Mouse (Mus musculus) thymus, adult 2 months (tissue): ENCODE measurements around the gene Smc4. TPM values are rescaled to one million over a fixed set of nuclear protein-coding genes. Genes with fewer than 3 reads are reported as not detected.
A peak's percentile ranks its signal among the peaks of the same experiment; 100 is the strongest.

Experiments
- DNase-seq: peaks from one replicate; pipeline ENCODE4 v3.0.0; 2021
- H3K27ac ChIP-seq: fragments of 200-500 bp; 2 replicates; pipeline ENCODE4 v1.5.1; 2012; ENCODE audit warnings: low read length, control low read depth; ENCODE audit not compliant: control insufficient read depth, insufficient read depth
- H3K27me3 ChIP-seq: fragments of 200-500 bp; 2 replicates; pipeline ENCODE4 v1.6.1; 2012; ENCODE audit warnings: mild to moderate bottlenecking, low read length, moderate library complexity, mixed read lengths; ENCODE audit not compliant: control insufficient read depth, insufficient read depth
- H3K36me3 ChIP-seq: fragments of 200-500 bp; 2 replicates; pipeline ENCODE4 v1.6.1; 2012; ENCODE audit warnings: mild to moderate bottlenecking, low read length, moderate library complexity; ENCODE audit not compliant: control insufficient read depth, insufficient read depth
- H3K4me1 ChIP-seq: fragments of 200-500 bp; replicated peaks from 2 replicates; pipeline ENCODE4 v1.6.1; 2012; ENCODE audit warnings: low read length; ENCODE audit not compliant: control insufficient read depth, insufficient read depth
- H3K4me3 ChIP-seq: fragments of 200-500 bp; 2 replicates; pipeline ENCODE4 v1.5.1; 2012; ENCODE audit warnings: mild to moderate bottlenecking, low read length, control low read depth, moderate library complexity; ENCODE audit not compliant: control insufficient read depth, insufficient read depth
- CTCF ChIP-seq: fragments of 200-500 bp; IDR thresholded peaks from 2 replicates; pipeline ENCODE4 v1.5.1; 2012; ENCODE audit warnings: mild to moderate bottlenecking, control low read depth, low read length, moderate library complexity, borderline replicate concordance; ENCODE audit not compliant: control insufficient read depth, poor library complexity, insufficient read depth; ENCODE audit errors: extremely low read depth
- POLR2A ChIP-seq: fragments of 200-500 bp; IDR thresholded peaks from 2 replicates; pipeline ENCODE4 v1.6.1; 2012; ENCODE audit warnings: mild to moderate bottlenecking, low read length, control low read depth, moderate library complexity; ENCODE audit not compliant: control insufficient read depth, poor library complexity, insufficient read depth; ENCODE audit errors: extremely low read depth
- WGBS: fragments of 180-500 bp; shearing (Covaris S2); methylation state at CpG from one replicate; pipeline ENCODE4 v1.1.7; 2018; 5-methylcytosine and 5-hydroxymethylcytosine counted together
- polyA plus RNA-seq: library from polyadenylated mRNA; depleted of rRNA; stranded (reverse); fragments of >200 nt; gene quantifications from 2 replicates; pipeline ENCODE4 v1.2.3, GENCODE M21; 2012; rRNA removed

Smc4 gene
- 40.6 and 69.2 TPM in 2 replicates for polyA plus RNA-seq

GRCm38 (mm10) chr3:69004437-69005337 is at the start of gene Smc4, which contains the start of gene Ift80:
Gene Smc4 (plus strand): TSS chr3:69004738.
Gene Ift80 (minus strand): TSS chr3:69004570.
- TF ChIP-seq CTCF, result peak; percentile 14; the same call in 1 of the 2 replicates
- peak; percentile 80; the same call in 1 of the 2 replicates for TF ChIP-seq POLR2A

GRCm38 (mm10) chr3:68956454-68956853 is 48.1 kb upstream of the Smc4 start:
- Histone ChIP-seq H3K4me1 (peaks cover 12% of the 10 kb centered on the region), H3K27me3 (no peaks in the 10 kb centered on the region), H3K27ac (peak overlapping the region; percentile 57), H3K4me3 (no peak overlapping the region), H3K36me3 (no peaks in the 10 kb centered on the region; the same call in 1 of the 2 replicates)
- no peak for DNase-seq
- TF ChIP-seq POLR2A (no peak), CTCF (no peak)
- 34% methylated on average over 4 of the region's 4 CpGs for WGBS

More at GRCm38 (mm10) chr3:69004437-69005337, at the start of gene Smc4, which contains the start of gene Ift80:
- Histone ChIP-seq H3K4me1 (peaks cover 3% of the 10 kb centered on the region; the same call in 1 of the 2 replicates), H3K27ac (peak within 1 kb of the TSS; percentile 96), H3K4me3 (peak within 1 kb of the TSS; percentile 84), H3K36me3 (peaks cover 16% of the 10 kb centered on the region), H3K27me3 (no peaks in the 10 kb centered on the region)
- peak; percentile 96 for DNase-seq
- under 1% methylated on average over 76 of the region's 76 CpGs for WGBS

GRCm38 (mm10) chr3:68957413-68957812 is 47.1 kb upstream of the Smc4 start:
- H3K4me3 ChIP-seq, result no peak overlapping the region
- no peak for DNase-seq
- peaks cover 12% of the 10 kb centered on the region for H3K4me1 ChIP-seq
- TF ChIP-seq POLR2A, result no peak
- TF ChIP-seq CTCF, result no peak
- no peak overlapping the region for H3K27ac ChIP-seq
- 46% methylated on average over 3 of the region's 3 CpGs for WGBS
- no peaks in the 10 kb centered on the region for H3K27me3 ChIP-seq
- peaks cover 6% of the 10 kb centered on the region for H3K36me3 ChIP-seq

GRCm38 (mm10) chr3:68964682-68965081 is 39.9 kb upstream of the Smc4 start:
- Histone ChIP-seq H3K4me3 (no peak overlapping the region), H3K36me3 (peaks cover 30% of the 10 kb centered on the region), H3K4me1 (peaks cover 22% of the 10 kb centered on the region), H3K27me3 (no peaks in the 10 kb centered on the region), H3K27ac (no peak overlapping the region)
- peak; percentile 77 for DNase-seq
- no peak for TF ChIP-seq POLR2A
- no peak for TF ChIP-seq CTCF

GRCm38 (mm10) chr3:68966527-68967285 is 37.8 kb upstream of the Smc4 start:
- Histone ChIP-seq H3K27me3 (no peaks in the 10 kb centered on the region), H3K36me3 (peaks cover 30% of the 10 kb centered on the region), H3K27ac (peak overlapping the region; percentile 56; the same call in 1 of the 2 replicates), H3K4me3 (no peak overlapping the region), H3K4me1 (peaks cover 28% of the 10 kb centered on the region)
- WGBS, result 74% methylated on average over 6 of the region's 6 CpGs
- TF ChIP-seq POLR2A, result no peak
- no peak for TF ChIP-seq CTCF
- DNase-seq, result no peak

GRCm38 (mm10) chr3:68967404-68967803 is 37.1 kb upstream of the Smc4 start:
- no peak overlapping the region for H3K4me3 ChIP-seq
- H3K27me3 ChIP-seq, result no peaks in the 10 kb centered on the region
- peak overlapping the region; percentile 75 for H3K27ac ChIP-seq
- peak; percentile 56 for DNase-seq
- peaks cover 35% of the 10 kb centered on the region for H3K4me1 ChIP-seq
- H3K36me3 ChIP-seq, result peaks cover 24% of the 10 kb centered on the region
- TF ChIP-seq CTCF (no peak), POLR2A (no peak)
- 5% methylated on average over 6 of the region's 6 CpGs for WGBS

- H3K27me3 ChIP-seq, result no peaks in the 10 kb centered on the region
- peak overlapping the region; percentile 80 for H3K27ac ChIP-seq
- H3K4me3 ChIP-seq, result no peak overlapping the region
- no peak for TF ChIP-seq CTCF
- no peak for TF ChIP-seq POLR2A
- H3K4me1 ChIP-seq, result peaks cover 41% of the 10 kb centered on the region
- no peak for DNase-seq
- H3K36me3 ChIP-seq, result peaks cover 19% of the 10 kb centered on the region
- WGBS, result 40% methylated on average over 3 of the region's 3 CpGs
These were observed 35.4 kb upstream of the Smc4 start for GRCm38 (mm10) chr3:68969091-68969590.
